Mouse (Mus musculus): ENCODE data around the gene Fmo6. TPM values are rescaled to one million over a fixed set of nuclear protein-coding genes. Genes with fewer than 3 reads are reported as not detected.

Fmo6 gene
- 0.13 TPM in 1 of 2 replicates, not detected in the other for polyA plus RNA-seq (2012; rRNA removed; ENCODE audit: low replicate concordance)

DNA sequence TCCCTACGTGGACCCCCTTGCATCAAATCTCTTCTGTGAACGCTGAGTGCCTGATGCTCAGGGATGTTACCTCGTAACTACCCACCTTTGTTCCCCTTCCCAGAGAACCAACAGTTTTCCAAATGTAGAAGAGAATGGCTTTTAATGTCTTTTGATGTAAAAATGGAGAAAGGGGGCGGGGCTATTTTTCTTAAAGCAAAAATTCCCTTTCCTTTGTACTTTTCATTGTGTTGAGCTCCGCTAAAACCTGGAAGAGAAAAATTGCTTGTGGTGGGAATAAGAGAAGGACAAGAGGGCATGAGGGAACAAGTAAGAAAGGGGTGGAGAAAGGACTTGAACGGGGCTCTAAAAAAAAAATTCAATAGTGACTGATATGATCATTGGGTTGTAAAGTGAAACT is at the start of gene Fmo6:
Fmo6 (minus strand) TSS at position 101 of the 400 bp plus-strand sequence.

DNA sequence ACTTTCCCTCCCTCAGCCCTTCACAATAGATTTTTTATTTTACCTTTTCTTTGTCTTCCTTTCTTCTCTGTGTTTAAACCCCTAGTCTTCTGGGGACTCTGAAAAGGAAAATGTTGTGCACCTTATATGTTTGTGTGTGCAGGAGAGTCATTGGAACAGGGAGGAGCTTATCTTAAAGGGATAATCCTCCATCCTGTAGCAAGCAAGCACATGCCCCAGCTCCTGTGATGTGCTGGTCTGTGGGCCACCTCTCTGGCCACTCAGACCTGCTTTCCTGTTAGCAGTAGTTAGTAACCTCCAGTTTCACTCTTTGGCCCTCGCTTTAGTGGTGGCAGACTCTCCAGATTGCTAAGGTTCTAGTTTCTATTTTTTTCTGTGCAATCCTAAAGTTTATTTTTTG is 47.1 kb upstream of the Fmo6 start, which contains the start of gene Fmo3:
Fmo3 (minus strand) TSS at position 101 of the 400 bp plus-strand sequence.

DNA sequence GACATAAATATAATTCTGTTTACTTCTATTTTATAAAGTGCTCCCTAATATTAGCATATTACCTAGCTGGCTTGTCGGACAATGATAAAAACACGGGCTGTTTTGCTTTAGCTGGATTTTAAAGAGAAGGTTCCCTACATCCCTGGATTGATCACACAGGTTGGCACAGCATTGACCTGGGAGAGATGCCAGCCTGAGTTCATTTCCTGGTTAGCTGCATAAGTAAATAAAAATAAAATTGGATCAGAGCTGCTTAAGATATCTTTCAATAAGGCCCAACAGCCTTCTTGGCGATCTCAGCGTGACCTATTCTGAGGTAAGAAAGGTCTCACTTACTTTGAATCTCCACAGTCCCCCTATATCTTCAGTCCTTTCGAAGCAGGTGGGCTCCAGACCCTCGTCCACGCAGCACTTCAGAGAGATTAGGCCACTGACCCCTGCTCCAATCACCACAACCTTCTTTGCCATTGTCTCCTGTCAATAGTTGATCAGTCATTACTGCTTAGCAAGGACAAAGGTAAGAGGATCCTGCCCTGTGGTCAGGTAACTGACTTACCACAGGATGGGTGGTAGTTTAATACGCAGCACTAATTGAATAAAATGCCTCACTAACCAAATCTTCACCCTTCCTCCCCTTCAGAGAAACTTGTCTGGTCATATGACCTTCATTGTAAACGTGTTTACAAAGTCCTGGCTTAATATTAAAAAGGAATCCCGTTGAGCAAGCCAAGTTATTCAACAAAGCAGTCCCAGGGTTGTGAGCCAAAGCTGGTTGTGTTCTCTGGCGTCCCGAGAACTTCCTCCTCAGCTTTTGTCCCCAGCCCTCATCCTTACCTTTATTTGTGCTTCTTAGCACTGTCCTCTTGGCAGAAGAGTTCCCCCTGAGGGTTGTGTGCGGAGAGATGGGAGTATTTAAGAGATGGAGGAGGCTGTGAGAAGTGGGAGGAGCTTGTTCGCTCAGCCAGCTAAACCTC is 39.2 kb downstream of the Fmo6 start, which contains the start of gene Fmo2:
Fmo2 (minus strand) TSS at position 889 of the 974 bp plus-strand sequence.

Other genes starting within 250 kb of the Fmo6 start
- 20.2 and 49.4 TPM in 2 replicates for gene Prrc2c, start 197.0 kb downstream of the Fmo6 start, polyA plus RNA-seq (2012; rRNA removed; ENCODE audit: low replicate concordance)
- 0.48 and 1.0 TPM in 2 replicates for gene Fmo4, start 123.5 kb downstream of the Fmo6 start, polyA plus RNA-seq (2012; rRNA removed; ENCODE audit: low replicate concordance)
- gene Fmo1, start 70.9 kb downstream of the Fmo6 start, polyA plus RNA-seq (2012; rRNA removed; ENCODE audit: low replicate concordance) = 102 and 125 TPM in 2 replicates
- 16.0 and 23.8 TPM in 2 replicates for gene Fmo2, start 38.8 kb downstream of the Fmo6 start, polyA plus RNA-seq (2012; rRNA removed; ENCODE audit: low replicate concordance)
- not detected in 2 replicates for gene Fmo3, start 47.0 kb upstream of the Fmo6 start, polyA plus RNA-seq (2012; rRNA removed; ENCODE audit: low replicate concordance)
- not detected in 2 replicates for gene Mroh9, start 148.2 kb upstream of the Fmo6 start, polyA plus RNA-seq (2012; rRNA removed; ENCODE audit: low replicate concordance)

Data from subcutaneous adipose tissue, adult 2 months (tissue).